Mouse (Mus musculus) hindbrain, embryonic 10.5 days (tissue): ENCODE data around the gene Cmtm6. TPM values are rescaled to one million over a fixed set of nuclear protein-coding genes. Genes with fewer than 3 reads are reported as not detected.
"Not testable (repeated sequence)": the region's sequence is repeated elsewhere in the genome, so short reads cannot be mapped to it uniquely, and the experiment has no call there.

Source experiments
- DNase-seq: peaks from one replicate; pipeline ENCODE4 v3.0.0-alpha.2; 2017; ENCODE audit warnings: low spot score
- H3K27ac ChIP-seq: fragments of 300-500 bp; sonication (generic); 2 replicates; pipeline ENCODE4 v1.5.1; 2016; ENCODE audit warnings: mild to moderate bottlenecking, moderate library complexity
- H3K27me3 ChIP-seq: fragments of 300-500 bp; sonication (generic); 2 replicates; pipeline ENCODE4 v1.6.1; 2016; ENCODE audit warnings: mild to moderate bottlenecking; ENCODE audit not compliant: poor library complexity, insufficient read depth, severe bottlenecking
- H3K36me3 ChIP-seq: fragments of 300-500 bp; sonication (generic); 2 replicates; pipeline ENCODE4 v1.6.1; 2016; ENCODE audit warnings: mild to moderate bottlenecking, moderate library complexity
- H3K4me1 ChIP-seq: fragments of 300-500 bp; sonication (generic); replicated peaks from 2 replicates; pipeline ENCODE4 v1.6.1; 2016; ENCODE audit warnings: mild to moderate bottlenecking
- H3K4me3 ChIP-seq: fragments of 300-500 bp; sonication (generic); 2 replicates; pipeline ENCODE4 v1.5.1; 2016; ENCODE audit warnings: mild to moderate bottlenecking, moderate library complexity
- H3K9me3 ChIP-seq: fragments of 300-500 bp; sonication (generic); 2 replicates; pipeline ENCODE4 v1.6.1; 2016; ENCODE audit warnings: mild to moderate bottlenecking, moderate library complexity
- WGBS: fragments of 180-500 bp; shearing (Covaris S2); methylation state at CpG from one replicate; pipeline ENCODE4 v1.1.7; 2016; 5-methylcytosine and 5-hydroxymethylcytosine counted together
- polyA plus RNA-seq: library from polyadenylated mRNA; unstranded; fragments of >200 nt; fragmentation: Nextera tagmentation; extraction: Ambion mirVana; gene quantifications from 2 replicates; pipeline ENCODE4 v1.2.1, GENCODE M21; 2016

Cmtm6 gene
- polyA plus RNA-seq = 23.8 and 30.0 TPM in 2 replicates

DNA sequence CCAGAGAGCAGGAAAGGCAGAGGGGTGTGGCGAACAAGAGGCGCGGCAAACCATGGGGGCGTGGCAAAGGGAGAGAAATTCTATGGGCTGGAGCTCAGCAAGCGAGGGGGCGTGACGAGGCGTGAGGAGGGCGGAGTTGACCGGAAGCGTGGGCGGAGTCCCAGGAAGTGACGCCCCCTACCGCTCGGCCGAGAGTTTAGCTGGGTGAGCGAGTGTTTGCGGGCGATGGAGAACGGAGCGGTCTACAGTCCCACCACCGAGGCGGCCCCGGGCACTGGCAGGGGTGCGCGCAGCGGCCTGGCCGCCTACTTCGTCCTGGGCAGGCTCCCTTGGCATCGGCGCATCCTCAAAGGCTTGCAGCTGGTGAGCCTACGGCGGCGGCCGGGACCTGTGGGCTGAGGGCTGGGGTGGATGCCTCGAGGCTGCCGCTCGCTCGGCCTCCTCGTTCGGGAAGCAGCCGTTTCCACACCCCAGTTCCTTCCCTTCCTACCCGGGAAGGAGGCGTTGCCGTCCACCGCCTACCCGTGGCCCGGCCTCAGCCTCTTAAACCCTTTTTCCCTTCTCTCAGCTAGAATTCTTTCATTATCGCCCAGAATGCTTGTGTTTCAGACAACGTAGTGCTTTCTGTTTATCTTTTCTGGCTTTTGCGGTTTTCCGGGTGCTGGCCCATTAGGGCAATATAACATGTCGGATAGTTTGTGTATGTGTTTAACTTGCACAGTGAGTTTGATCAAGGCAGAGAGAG is at the start of gene Cmtm6:
TSS of gene Cmtm6 (plus strand) at position 106 of the 745 bp plus-strand sequence.
- under 1% methylated on average over 53 of the region's 53 CpGs for WGBS
- H3K4me3 ChIP-seq = peak within 1 kb of the TSS; percentile 90
- no peaks in the 10 kb centered on the region for H3K9me3 ChIP-seq
- no peaks in the 10 kb centered on the region; the same call in 1 of the 2 replicates for H3K36me3 ChIP-seq
- no peaks in the 10 kb centered on the region for H3K27me3 ChIP-seq
- peak within 1 kb of the TSS; percentile 93 for H3K27ac ChIP-seq
- peak; percentile 98 for DNase-seq
- peaks cover 25% of the 10 kb centered on the region for H3K4me1 ChIP-seq

DNA sequence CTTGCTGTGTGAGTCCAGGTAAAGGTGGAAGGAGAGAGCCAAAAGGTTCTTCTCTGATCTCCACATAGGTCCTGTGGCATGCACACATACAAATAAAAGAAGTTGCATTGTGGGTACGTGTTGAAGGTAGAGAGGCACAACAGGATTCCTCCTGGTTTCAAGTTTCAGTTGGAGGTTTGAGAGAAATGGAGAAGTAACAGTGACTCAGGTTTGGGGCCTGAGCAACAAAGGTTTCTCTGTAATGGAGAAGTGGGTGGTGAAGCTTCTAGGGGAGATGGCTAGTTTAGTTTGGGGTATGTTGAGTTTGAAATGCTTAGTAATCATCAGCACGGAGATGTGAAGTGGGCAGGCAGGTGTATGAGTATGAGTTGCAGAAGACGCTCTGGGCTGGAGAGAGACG is 48.7 kb upstream of the Cmtm6 start:
- no peaks in the 10 kb centered on the region for H3K36me3 ChIP-seq
- H3K9me3 ChIP-seq = peaks cover 2% of the 10 kb centered on the region; the same call in 1 of the 2 replicates
- WGBS = 80% methylated on average over 4 of the region's 4 CpGs
- H3K4me3 ChIP-seq = no peak overlapping the region
- no peaks in the 10 kb centered on the region for H3K27me3 ChIP-seq
- DNase-seq = no peak
- H3K27ac ChIP-seq = no peak overlapping the region
- H3K4me1 ChIP-seq = no peaks in the 10 kb centered on the region

DNA sequence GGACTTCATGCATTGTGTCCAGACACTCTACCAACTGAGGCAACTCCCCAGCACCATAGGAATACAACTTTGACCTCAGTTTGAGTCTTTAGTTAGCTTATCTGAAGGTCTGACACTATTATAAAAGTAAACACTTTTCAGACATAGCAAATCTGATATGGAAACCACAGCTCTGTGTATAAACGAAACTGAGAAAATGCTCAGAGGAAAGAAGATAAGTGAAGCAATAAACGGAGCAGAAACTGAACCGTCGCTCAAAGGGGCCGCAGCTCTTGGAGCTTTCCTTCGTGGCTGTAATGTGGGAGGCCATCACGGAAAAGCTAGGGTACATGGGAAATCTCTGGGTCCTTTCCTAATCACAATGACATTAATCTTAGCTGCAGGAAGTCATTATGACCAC is 44.7 kb upstream of the Cmtm6 start:
- no peak overlapping the region for H3K27ac ChIP-seq
- WGBS = 90% methylated on average over 7 of the region's 7 CpGs
- H3K4me1 ChIP-seq = peaks cover 28% of the 10 kb centered on the region
- peaks cover 8% of the 10 kb centered on the region for H3K36me3 ChIP-seq
- H3K9me3 ChIP-seq = peaks cover 2% of the 10 kb centered on the region; the same call in 1 of the 2 replicates
- no peak for DNase-seq
- no peaks in the 10 kb centered on the region for H3K27me3 ChIP-seq
- no peak overlapping the region for H3K4me3 ChIP-seq

DNA sequence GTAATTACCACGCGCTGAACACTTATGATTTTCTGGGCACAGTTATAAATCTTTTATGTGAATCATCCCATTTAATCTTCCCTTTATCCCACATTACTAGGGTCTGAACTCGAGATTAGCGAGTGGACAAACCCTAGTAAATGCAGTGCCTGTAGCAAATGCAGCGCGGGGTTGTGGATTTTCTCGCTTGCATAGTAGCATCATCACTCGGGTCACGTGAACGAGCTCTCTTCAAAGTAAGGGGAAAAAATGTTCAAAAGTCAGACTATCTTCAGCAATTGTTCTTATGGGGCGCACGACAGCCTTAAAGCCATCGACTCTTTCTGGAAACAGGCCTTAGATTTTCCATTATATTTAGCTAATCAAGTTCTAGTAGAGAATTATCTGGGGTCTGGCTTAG is 43.3 kb upstream of the Cmtm6 start:
- Histone ChIP-seq H3K36me3 (peaks cover 19% of the 10 kb centered on the region), H3K4me3 (peak overlapping the region; percentile 77), H3K27me3 (no peaks in the 10 kb centered on the region), H3K4me1 (peaks cover 29% of the 10 kb centered on the region), H3K27ac (peak overlapping the region; percentile 91), H3K9me3 (peaks cover 2% of the 10 kb centered on the region; the same call in 1 of the 2 replicates)
- no peak for DNase-seq
- WGBS = 82% methylated on average over 13 of the region's 13 CpGs

DNA sequence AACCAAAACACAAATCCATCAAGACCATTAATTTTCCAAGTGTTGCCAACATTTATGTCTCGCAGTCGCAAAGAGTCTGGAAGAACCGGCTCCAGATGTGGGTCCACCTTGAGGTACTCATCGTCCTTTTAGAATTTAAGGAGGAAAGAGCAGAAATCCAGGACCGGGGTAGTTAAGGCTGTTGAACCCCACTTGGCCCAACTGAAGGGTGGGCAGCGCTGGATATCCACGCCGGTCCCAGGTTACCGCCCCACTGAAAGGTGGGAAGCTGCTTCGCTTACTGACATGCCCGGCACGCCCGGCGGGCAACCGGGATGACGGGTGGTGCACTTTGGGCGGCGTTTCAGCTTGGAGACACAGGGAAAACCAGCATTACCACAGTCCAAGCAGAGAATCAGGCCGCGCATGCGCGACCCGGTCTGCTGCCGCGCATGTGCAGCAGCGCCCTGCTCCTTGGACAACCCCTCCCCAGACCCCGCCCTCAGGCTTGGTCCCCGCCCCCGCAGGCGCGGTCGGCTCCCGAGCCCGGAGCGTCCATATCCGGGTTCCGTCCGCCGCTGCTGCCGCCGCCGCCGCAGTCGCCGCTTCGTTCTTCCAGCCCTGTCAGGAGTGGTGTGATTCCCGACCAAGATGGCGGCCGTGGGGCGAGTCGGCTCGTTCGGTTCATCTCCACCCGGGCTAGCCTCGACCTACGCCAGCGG is 42.5 kb upstream of the Cmtm6 start, which contains the start of gene Dync1li1:
TSS of gene Dync1li1 (plus strand) at position 539 of the 701 bp plus-strand sequence.
- Histone ChIP-seq H3K4me3 (peak within 1 kb of the TSS; percentile 77), H3K27me3 (no peaks in the 10 kb centered on the region), H3K9me3 (peaks cover 2% of the 10 kb centered on the region; the same call in 1 of the 2 replicates), H3K27ac (peak within 1 kb of the TSS; percentile 91), H3K36me3 (peaks cover 27% of the 10 kb centered on the region), H3K4me1 (peaks cover 29% of the 10 kb centered on the region)
- peak; percentile 98 for DNase-seq
- WGBS = under 1% methylated on average over 57 of the region's 57 CpGs

DNA sequence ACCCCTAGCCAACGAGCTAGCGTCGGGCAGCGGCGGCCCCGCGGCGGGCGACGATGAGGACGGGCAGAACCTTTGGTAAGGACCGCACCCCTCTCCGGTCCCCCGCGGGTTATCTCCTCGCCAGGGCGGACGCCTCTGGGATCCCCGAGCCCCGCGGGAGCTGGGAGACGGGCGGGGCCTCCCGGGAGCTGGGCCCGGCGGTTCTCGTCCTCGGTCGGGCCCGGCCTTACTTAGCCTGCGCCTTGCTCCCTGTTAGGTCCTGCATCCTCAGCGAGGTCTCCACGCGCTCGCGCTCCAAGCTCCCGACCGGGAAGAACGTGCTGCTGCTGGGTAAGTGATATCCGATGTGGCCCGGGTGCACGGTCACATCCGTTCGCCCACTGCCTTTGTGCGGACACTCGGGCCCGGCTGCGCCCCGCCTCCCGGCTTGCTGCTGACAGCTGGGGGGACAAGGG is 41.9 kb upstream of the Cmtm6 start:
- no peak for DNase-seq
- whole genome bisulfite sequencing = under 1% methylated on average over 50 of the region's 50 CpGs
- H3K4me3 ChIP-seq = peak overlapping the region; percentile 77
- H3K9me3 ChIP-seq = peaks cover 2% of the 10 kb centered on the region; the same call in 1 of the 2 replicates
- H3K36me3 ChIP-seq = peaks cover 33% of the 10 kb centered on the region
- peak overlapping the region; percentile 91 for H3K27ac ChIP-seq
- no peaks in the 10 kb centered on the region for H3K27me3 ChIP-seq
- H3K4me1 ChIP-seq = peaks cover 29% of the 10 kb centered on the region

DNA sequence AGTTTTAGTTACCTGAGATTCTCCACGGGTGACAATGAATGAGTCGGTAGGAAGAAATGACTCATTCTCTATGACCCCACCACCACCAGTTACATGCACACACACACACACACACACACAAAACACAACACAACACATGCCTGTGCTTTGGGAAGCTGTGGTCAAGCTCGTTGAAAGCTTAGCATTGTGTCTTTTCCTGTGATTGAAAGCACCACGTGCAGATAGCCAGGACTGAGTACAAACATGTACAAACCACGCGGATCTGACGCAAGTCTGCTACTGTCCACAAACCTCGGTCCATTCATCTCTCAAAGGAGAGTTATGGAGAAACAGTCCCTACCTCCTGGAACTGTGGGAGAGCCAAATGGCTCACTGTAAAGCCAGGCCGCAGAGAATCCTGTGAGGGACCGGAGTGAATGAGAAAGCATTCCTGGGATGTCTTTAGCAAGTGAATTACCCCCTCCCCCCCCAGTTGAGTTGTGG is 40.8 kb upstream of the Cmtm6 start:
- Histone ChIP-seq H3K9me3 (no peaks in the 10 kb centered on the region), H3K4me1 (peaks cover 29% of the 10 kb centered on the region), H3K4me3 (peak overlapping the region; percentile 77), H3K36me3 (peaks cover 45% of the 10 kb centered on the region), H3K27me3 (no peaks in the 10 kb centered on the region), H3K27ac (no peak overlapping the region)
- WGBS = 15% methylated on average over 10 of the region's 10 CpGs
- peak; percentile 7 for DNase-seq

DNA sequence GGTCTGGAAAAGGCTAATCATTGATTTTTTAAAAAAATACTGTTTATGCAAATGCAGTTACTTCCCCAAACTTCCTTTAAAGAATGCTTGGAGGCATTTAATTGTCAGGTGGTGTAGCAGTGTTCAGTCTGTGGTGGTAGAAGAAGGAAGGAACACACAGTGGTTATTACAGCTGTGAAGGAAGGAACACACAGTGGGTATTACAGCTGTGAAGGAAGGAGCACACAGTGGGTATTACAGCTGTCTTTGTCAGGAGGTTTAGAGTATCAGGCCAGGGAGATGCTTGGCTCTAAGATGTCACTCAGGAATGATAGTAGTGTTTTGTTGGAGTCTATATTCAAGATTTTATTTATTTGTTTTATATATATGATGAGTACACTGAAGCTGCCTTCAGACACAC is 39.8 kb upstream of the Cmtm6 start:
- Histone ChIP-seq H3K27me3 (no peaks in the 10 kb centered on the region), H3K36me3 (peaks cover 49% of the 10 kb centered on the region), H3K9me3 (no peaks in the 10 kb centered on the region), H3K4me3 (no peak overlapping the region), H3K4me1 (peaks cover 29% of the 10 kb centered on the region), H3K27ac (no peak overlapping the region)
- no peak for DNase-seq

DNA sequence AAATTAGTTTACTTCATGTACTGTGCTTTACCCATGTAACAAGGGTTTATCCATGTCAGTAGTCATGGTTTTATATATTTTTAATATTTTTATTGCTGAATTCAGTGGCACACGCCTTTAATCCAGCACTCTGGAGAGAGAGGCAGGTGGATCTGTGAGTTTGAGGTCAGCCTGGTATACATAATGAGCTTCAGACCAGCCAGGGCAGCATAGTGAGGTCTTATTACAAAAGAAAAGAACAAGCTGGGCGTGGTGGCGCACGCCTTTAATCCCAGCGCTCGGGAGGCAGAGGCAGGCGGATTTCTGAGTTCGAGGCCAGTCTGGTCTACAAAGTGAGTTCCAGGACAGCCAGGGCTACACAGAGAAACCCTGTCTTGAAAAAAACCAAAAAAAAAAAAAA is 35.3 kb upstream of the Cmtm6 start:
- H3K9me3 ChIP-seq, H3K27ac ChIP-seq, DNase-seq, H3K4me1 ChIP-seq, H3K4me3 ChIP-seq, H3K27me3 ChIP-seq: not testable (repeated sequence)
- 97% methylated on average over 8 of the region's 8 CpGs for WGBS
- H3K36me3 ChIP-seq = peaks cover 72% of the 10 kb centered on the region

DNA sequence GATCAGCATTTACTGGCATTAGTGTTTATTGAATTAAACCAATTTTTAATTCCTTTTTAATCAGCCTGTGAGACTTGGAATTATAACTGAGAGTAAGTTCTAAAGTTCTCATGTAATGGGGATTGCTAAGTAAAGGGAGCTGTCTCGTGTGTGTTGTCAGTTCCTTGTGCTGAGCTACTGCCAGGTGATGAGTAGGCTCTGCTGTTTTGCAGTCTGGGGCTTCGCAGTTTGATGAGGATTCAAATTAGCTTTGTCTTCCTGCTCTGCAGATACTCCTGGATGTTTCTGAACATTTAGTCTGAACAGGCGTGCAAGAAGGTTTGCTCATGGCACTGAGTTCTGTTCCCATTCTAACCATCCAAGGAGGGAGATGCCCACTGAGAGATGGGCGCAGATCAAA is 33.8 kb upstream of the Cmtm6 start:
- H3K27me3 ChIP-seq = no peaks in the 10 kb centered on the region
- no peaks in the 10 kb centered on the region for H3K9me3 ChIP-seq
- no peak overlapping the region for H3K27ac ChIP-seq
- no peaks in the 10 kb centered on the region for H3K4me1 ChIP-seq
- H3K36me3 ChIP-seq = peaks cover 77% of the 10 kb centered on the region
- DNase-seq = no peak
- 94% methylated on average over 4 of the region's 4 CpGs for WGBS
- H3K4me3 ChIP-seq = no peak overlapping the region

DNA sequence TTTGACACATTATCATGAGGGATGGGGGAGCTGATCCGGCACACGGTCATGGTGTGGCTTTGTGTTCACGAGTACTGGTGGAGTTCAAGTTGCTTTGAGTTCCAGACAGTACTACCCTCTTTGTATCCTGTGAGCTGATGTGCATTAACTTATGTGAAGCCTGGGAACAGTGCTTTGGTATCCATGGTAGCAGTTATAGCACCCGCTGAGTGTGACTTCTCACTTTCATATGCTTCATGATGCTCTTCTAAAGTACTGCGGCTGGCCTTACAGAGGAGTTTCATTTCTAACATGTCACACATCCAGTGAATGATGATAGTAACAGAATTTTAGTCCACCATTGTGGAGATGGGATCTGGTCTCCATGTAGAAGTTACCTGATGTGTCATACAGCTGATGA is 33.0 kb upstream of the Cmtm6 start:
- Histone ChIP-seq H3K36me3 (peaks cover 73% of the 10 kb centered on the region), H3K27ac (no peak overlapping the region), H3K4me1 (no peaks in the 10 kb centered on the region), H3K9me3 (no peaks in the 10 kb centered on the region), H3K4me3 (no peak overlapping the region), H3K27me3 (no peaks in the 10 kb centered on the region)
- WGBS = 95% methylated on average over 5 of the region's 5 CpGs
- no peak for DNase-seq

DNA sequence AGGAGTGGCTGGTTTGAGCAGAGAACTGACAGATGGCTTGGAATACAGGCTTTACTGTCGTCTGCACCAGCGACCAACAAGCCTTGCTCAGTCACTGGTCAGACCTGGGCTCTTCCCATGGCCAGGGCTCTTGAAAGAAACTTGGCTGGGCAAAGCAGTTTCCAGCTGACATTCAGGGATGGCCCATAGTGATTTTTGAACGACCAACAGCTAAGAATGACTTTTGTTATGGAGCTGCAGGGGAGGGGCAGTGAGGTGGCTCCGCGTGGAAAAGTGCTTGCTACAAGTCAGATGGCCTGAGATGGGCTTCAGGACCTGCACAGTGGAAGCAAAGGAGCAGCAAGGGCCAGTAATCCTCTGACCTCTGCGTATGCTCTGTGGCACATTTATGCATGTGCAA is 31.7 kb upstream of the Cmtm6 start:
- 77% methylated on average over 6 of the region's 6 CpGs for WGBS
- H3K4me1 ChIP-seq = no peaks in the 10 kb centered on the region
- peaks cover 68% of the 10 kb centered on the region for H3K36me3 ChIP-seq
- DNase-seq = no peak
- no peaks in the 10 kb centered on the region for H3K27me3 ChIP-seq
- no peak overlapping the region for H3K27ac ChIP-seq
- H3K4me3 ChIP-seq = no peak overlapping the region
- no peaks in the 10 kb centered on the region for H3K9me3 ChIP-seq
